Mouse (Mus musculus): ENCODE measurements around the gene Bet1l.

The Bet1l gene

DNA sequence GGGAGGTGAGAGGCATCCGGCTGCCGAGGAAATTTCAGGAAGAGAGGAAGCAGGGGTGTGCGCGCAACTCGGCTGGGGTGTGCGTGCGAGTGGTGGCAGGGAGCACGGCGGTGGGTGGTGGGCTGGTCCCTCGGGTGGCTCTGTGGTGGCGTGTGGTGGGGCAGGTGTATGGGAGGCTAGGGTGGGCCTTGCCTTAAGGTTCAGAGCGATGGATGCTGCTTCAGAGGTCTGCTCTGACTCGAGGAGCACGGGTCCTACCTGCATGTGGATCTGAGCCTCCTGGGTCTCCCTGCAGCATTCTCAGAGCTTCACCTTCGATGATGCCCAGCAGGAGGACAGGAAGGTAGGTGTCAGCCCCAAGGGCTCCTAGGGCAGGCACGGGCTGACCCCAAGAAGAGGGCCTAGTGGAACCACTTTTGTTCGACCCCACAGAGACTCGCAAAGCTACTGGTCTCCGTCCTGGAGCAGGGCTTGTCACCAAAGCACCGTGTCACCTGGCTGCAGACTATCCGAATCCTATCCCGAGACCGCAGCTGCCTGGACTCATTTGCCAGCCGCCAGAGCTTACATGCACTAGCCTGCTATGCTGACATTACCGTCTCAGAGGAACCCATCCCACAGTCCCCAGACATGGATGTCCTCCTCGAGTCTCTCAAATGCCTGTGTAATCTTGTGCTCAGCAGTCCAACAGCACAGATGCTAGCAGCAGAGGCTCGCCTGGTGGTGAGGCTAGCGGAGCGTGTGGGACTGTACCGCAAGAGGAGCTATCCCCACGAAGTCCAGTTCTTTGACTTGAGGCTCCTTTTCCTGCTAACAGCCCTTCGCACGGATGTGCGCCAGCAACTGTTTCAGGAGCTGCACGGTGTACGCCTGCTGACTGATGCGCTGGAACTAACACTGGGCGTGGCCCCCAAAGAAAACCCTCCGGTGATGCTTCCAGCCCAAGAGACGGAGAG, at the start of gene Bet1l:
Bet1l (minus strand) TSS at position 28 of the 956 bp plus-strand sequence.
- DNase-seq = peak in 1 of 2 experiments; percentile 33

GRCm38 (mm10) chr7:140907131-140907530, 49.8 kb upstream of the Bet1l start:
- no peak for DNase-seq

GRCm38 (mm10) chr7:140905642-140906081, 48.3 kb upstream of the Bet1l start:
- peak in 1 of 2 experiments; percentile 54 for DNase-seq

DNA sequence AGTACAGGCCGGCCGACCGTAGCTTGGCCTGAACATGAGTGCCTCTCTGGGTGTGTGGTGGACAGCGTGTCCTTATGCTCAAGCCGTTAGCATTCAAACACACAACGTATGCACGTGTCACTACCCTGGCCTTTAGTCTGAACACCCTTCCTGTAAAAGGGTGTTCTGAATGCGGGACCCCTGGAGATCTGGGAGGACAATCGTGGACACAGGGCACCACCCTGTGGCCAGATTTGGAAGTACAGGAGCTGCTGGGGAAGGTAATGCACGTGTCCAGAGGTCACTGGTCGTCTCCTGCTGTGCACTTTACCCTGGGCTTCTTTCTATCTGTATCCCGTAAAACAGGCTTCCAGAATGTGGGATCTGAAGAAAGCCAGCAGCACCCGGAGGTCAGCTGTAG, 45.8 kb upstream of the Bet1l start:
- DNase-seq = peak; percentile 80 to 90

DNA sequence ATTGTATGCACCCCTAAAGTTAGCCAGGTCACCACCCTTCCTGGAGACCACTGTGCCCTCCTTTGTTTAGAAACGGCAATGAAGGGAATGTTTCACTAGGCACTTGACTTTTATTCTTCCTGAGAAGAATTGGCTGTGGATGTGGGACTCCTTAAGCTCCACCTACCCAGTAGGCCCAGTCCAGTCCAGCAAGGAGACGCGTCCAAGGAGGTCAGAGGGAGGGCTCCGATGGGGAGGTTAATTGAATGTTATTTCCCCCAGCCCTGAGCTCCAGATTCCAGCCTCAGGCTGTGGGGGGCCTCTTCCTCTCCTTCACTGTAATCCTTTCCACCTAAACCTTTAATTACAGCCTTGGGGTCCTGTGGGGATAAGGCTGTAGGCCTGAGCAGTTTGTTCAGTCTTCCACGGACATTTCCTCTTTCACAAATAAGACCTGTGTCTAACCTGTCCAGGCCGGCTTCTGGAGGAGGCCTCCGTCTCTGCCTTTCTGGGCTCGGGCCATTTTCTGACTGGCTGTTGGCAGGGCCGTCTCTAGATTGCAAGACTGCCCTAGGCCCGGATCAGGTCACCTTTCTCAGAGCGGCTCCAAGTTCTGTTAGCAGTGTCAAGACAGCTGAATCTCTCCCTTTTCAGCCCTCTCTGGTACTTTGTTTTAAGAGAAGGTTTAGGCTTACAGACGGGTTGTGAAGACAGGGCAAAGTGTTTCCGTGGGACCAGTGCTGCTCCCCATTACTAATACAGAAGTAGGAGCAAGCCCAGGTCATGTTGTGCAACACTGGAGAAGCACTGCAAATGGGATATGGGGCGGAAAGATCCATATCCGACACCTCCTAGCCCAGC, 44.9 kb upstream of the Bet1l start:
- peak in 1 of 2 experiments; percentile 58 for DNase-seq

GRCm38 (mm10) chr7:140900220-140900619, 42.8 kb upstream of the Bet1l start, which contains the start of gene Cox8b:
TSS of gene Cox8b (minus strand) at chr7:140900446.
- no peak for DNase-seq

DNA sequence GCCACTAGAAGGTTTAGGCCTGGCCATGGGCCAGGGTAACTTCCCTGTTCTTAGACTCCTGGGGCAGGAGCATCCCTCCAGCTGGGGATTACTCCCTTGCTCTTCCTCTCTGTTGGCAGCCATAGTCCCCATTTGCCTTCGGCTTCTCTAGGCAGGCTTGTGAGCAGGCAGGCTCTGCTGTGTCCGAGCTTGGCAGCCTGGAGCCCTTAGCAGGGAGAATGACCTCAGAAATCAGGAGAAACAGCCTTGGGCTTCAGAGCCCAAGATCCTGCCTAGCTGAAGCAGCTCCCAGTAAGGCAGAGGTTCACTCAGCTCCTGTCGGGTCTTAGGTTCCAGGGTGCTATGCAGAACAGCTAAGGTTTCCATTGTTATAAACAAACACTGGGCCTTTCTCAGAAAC, 41.7 kb upstream of the Bet1l start:
- no peak for DNase-seq

- no peak for DNase-seq
Observed at GRCm38 (mm10) chr7:140897863-140898262, 40.5 kb upstream of the Bet1l start.

- DNase-seq = no peak
Observed at GRCm38 (mm10) chr7:140894611-140895010, 37.2 kb upstream of the Bet1l start.

DNA sequence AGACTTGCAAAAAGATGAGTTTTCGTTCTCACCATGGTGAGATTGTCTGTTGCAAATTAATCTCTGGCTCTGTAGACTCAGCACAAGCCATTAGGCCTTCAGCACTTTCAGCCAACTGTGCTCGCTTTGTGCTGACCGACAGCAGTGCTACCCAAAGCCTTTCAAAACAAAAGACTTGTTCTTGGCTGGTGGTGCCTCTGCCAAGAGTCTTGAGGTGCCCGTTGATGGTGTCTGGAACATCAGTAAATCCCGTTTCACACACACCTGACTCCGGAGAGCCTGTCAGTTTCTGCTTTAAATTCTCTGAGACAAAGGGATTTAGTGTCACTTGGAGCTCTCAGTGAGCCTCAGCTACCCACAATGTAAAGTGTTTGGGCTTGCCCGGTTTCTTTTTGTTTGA, 36.7 kb upstream of the Bet1l start:
- peak in 1 of 2 experiments; percentile 8 for DNase-seq

DNA sequence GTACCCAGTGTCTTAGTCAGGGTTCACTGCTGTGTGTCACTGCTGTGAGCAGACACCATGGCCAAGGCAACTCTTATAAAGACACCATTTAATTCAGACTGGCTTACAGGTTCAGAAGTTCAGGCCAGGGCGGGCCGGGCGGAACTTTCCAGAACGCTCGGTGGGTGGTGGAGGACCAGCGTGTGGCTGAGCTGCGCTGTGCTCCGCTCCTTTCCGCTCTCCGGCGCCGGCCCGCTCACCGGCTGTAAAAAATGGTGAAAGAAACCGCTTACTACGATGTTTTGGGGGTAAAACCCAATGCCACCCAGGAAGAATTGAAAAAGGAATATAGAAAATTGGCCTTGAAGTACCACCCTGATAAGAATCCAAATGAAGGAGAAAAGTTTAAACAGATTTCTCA, 33.3 kb upstream of the Bet1l start:
- DNase-seq = peak in 1 of 2 experiments; percentile 26

DNA sequence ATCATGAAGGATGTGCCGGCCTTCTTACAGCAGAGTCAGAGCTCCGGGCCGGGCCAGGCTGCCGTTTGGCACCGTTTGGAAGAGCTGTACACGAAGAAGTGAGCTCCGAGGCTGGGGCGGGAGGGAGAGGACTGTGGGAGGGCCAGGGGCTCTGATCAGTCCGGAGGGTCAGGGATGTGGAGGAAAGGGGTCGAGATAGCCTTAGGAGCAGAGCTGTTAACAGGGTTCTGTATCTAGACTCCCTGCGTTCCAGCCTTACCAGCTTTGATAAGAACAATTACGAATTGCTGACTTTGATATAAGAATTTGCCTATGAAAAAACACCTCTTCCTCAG, 25.1 kb upstream of the Bet1l start:
- no peak for DNase-seq

GRCm38 (mm10) chr7:140881696-140882468, 24.5 kb upstream of the Bet1l start, which contains the start of the genes Psmd13 and Sirt3:
TSS of gene Psmd13 (plus strand) at chr7:140881968.
TSS of gene Sirt3 (minus strand) at chr7:140882309.
- peak; percentile 97 to 98 for DNase-seq

GRCm38 (mm10) chr7:140880865-140881515, 23.6 kb upstream of the Bet1l start:
- DNase-seq = peak; percentile 30 to 72

- DNase-seq = peak; percentile 66 to 78
Observed at GRCm38 (mm10) chr7:140880419-140880818, 23.0 kb upstream of the Bet1l start.

GRCm38 (mm10) chr7:140879355-140879754, 22.0 kb upstream of the Bet1l start:
- peak in 1 of 2 experiments; percentile 16 for DNase-seq

DNA sequence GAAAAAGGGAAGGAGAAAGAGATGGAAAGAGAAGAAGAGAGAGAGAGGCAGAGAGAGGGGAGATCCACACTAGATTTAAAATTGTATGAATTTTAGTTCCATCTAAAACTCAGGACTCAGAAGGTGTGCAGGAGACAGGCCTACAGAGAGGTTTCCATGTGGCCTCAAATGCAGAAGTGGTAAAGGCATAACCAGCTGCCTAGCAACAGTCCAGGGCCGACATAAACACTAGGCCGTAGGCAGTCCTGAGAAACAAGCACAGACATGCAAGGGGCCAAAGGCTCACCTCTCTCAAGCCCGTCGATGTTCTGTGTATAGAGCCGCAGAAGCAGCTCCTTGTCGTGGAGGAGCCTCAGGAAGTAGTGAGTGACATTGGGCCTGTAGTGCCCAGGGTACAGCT, 20.0 kb upstream of the Bet1l start:
- peak in 1 of 2 experiments; percentile 28 for DNase-seq

GRCm38 (mm10) chr7:140874224-140874623, 16.8 kb upstream of the Bet1l start:
- DNase-seq = peak in 1 of 2 experiments; percentile 13

DNA sequence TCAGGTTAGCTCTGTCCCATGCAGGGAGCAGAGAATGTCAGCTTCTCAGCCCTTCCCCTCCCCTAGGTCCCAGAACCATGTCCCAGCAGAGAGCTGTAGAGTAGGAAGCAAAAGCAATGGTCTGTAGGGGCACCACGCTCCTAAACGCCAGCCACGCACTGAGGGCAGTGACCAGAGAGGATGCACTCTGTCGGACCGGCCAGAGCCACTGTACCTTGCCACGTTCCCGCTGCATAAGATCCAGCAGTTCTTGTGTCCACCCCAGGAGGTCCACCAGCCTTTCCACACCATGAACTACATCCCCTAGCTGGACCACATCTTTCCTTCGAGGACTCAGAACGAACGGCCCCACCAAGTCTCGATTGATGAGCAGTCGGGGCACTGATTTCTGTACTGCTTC, 7.4 kb upstream of the Bet1l start:
- peak in 1 of 2 experiments; percentile 29 for DNase-seq

GRCm38 (mm10) chr7:140860728-140861127, 3.4 kb upstream of the Bet1l start:
- DNase-seq = peak in 1 of 2 experiments; percentile 38

- no peak for DNase-seq
Observed at GRCm38 (mm10) chr7:140859997-140860396, 2.6 kb upstream of the Bet1l start.

DNA sequence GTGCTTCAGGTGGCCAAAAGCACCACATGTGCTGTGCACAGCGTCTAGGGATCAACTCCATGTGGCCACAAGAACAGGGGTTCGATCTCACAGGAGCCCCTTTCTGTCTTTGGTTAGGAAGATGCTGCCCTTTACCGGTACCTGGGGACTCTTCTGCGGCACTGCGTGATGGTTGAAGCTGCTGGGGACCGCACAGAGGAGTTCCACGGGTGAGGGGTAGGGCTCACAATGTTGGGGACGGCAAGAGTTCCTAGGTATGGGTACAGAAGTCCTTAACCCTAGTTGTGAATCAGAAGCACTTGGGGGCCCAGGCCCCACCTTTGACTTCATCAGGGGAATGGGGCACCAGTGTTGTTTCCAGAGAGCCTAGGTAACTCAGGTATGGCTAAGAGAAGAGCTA, 1.4 kb upstream of the Bet1l start:
- DNase-seq = no peak

All from kidney, postnatal 25 days (tissue).